Mouse (Mus musculus) MEL (cell line): Measurements from ENCODE around the gene Manba. TPM values are rescaled to one million over a fixed set of nuclear protein-coding genes. Genes with fewer than 3 reads are reported as not detected.

Experiments used
- DNase-seq: peaks from one replicate; pipeline ENCODE4 v3.0.0; 2011; ENCODE audit warnings: low read depth, low spot score
- H3K27ac ChIP-seq: 2 replicates; pipeline ENCODE4 v1.5.1; 2012; ENCODE audit warnings: low read depth, mild to moderate bottlenecking, control low read depth, low read length, moderate library complexity; ENCODE audit not compliant: control insufficient read depth
- H3K27me3 ChIP-seq, 2 experiments: fragments of 150-350 bp in 1 of 2; sonication (generic) in 1 of 2; 2 replicates each; pipeline ENCODE4 v1.6.1; 2012; ENCODE audit warnings: low read length in 2 of 2, mild to moderate bottlenecking in 2 of 2, improper control_type of control experiment in 1 of 2, moderate library complexity in 1 of 2; ENCODE audit not compliant: insufficient read depth in 2 of 2, control insufficient read depth in 1 of 2
- H3K36me3 ChIP-seq, 2 experiments: 2 replicates each; pipeline ENCODE4 v1.6.1; 2012 to 2014; ENCODE audit warnings: low read length in 2 of 2, improper control_type of control experiment in 1 of 2, inconsistent platforms in 1 of 2, mild to moderate bottlenecking in 1 of 2; ENCODE audit not compliant: insufficient read depth in 2 of 2, control insufficient read depth in 1 of 2
- H3K4me1 ChIP-seq, 2 experiments: fragments of 150-350 bp in 1 of 2; sonication (generic) in 1 of 2; 2 replicates each; pipeline ENCODE4 v1.6.1; 2012; ENCODE audit warnings: low read length in 2 of 2, improper control_type of control experiment in 1 of 2, mild to moderate bottlenecking in 1 of 2; ENCODE audit not compliant: insufficient read depth in 2 of 2, control insufficient read depth in 1 of 2
- H3K4me3 ChIP-seq, 2 experiments: fragments of 150-350 bp in 1 of 2; sonication (generic) in 1 of 2; 2 replicates each; pipeline ENCODE4 v1.5.1; 2012; ENCODE audit warnings: low read depth in 2 of 2, low read length in 2 of 2, mild to moderate bottlenecking in 2 of 2, moderate library complexity in 2 of 2, control low read depth in 1 of 2, improper control_type of control experiment in 1 of 2; ENCODE audit not compliant: control insufficient read depth in 1 of 2, insufficient read depth in 1 of 2
- H3K79me2 ChIP-seq: 2 replicates; pipeline ENCODE4 v1.6.1; 2012; ENCODE audit warnings: mild to moderate bottlenecking, low read length, moderate library complexity; ENCODE audit not compliant: control insufficient read depth, poor library complexity, insufficient read depth
- H3K9ac ChIP-seq: 2 replicates; pipeline ENCODE4 v1.6.1; 2012; ENCODE audit warnings: low read depth, mild to moderate bottlenecking, control low read depth, low read length, moderate library complexity; ENCODE audit not compliant: control insufficient read depth, poor library complexity, severe bottlenecking
- H3K9me3 ChIP-seq: fragments of 150-350 bp; sonication (generic); replicated peaks from 2 replicates; pipeline ENCODE4 v1.6.1; 2012; ENCODE audit warnings: mild to moderate bottlenecking, low read length, improper control_type of control experiment, moderate library complexity; ENCODE audit not compliant: insufficient read depth
- CHD1 ChIP-seq: IDR thresholded peaks from 2 replicates; pipeline ENCODE4 v1.6.1; 2012; ENCODE audit warnings: low read depth, mild to moderate bottlenecking, inconsistent platforms, low read length, improper control_type of control experiment
- CHD2 ChIP-seq: IDR thresholded peaks from 2 replicates; pipeline ENCODE4 v1.6.1; 2011; ENCODE audit warnings: low read length, improper control_type of control experiment
- CTCF ChIP-seq, 3 experiments: IDR thresholded peaks in 2 of 3; conservative IDR thresholded peaks in 1 of 3; 2 replicates each; pipeline ENCODE4 v1.5.1; 2011 to 2012; ENCODE audit warnings: low read length in 3 of 3, low read depth in 2 of 3, mild to moderate bottlenecking in 2 of 3, improper control_type of control experiment in 1 of 3, inconsistent platforms in 1 of 3, mixed read lengths in 1 of 3, moderate library complexity in 1 of 3; ENCODE audit not compliant: control insufficient read depth in 1 of 3, insufficient read depth in 1 of 3, poor library complexity in 1 of 3, severe bottlenecking in 1 of 3
- ETS1 ChIP-seq: IDR thresholded peaks from 2 replicates; pipeline ENCODE4 v1.6.1; 2012; ENCODE audit warnings: low read depth, mild to moderate bottlenecking, inconsistent platforms, low read length, improper control_type of control experiment, moderate library complexity
- GABPA ChIP-seq: IDR thresholded peaks from 2 replicates; pipeline ENCODE4 v1.6.1; 2012; ENCODE audit warnings: low read depth, mild to moderate bottlenecking, inconsistent platforms, low read length, improper control_type of control experiment, moderate library complexity
- GATA1 ChIP-seq: IDR thresholded peaks from 2 replicates; pipeline ENCODE4 v1.6.1; 2011; ENCODE audit warnings: low read depth, low read length, improper control_type of control experiment
- HCFC1 ChIP-seq: IDR thresholded peaks from 2 replicates; pipeline ENCODE4 v1.6.1; 2012; ENCODE audit warnings: low read depth, mild to moderate bottlenecking, inconsistent platforms, low read length, improper control_type of control experiment, moderate library complexity
- JUND ChIP-seq: IDR thresholded peaks from 2 replicates; pipeline ENCODE4 v1.6.1; 2011; ENCODE audit warnings: low read depth, mild to moderate bottlenecking, improper control_type of control experiment, low read length
- MAX ChIP-seq: IDR thresholded peaks from 2 replicates; pipeline ENCODE4 v1.6.1; 2011; ENCODE audit warnings: low read length, improper control_type of control experiment
- MAZ ChIP-seq: IDR thresholded peaks from 2 replicates; pipeline ENCODE4 v1.6.1; 2012; ENCODE audit warnings: low read depth, mild to moderate bottlenecking, inconsistent platforms, low read length, improper control_type of control experiment
- MEF2A ChIP-seq: IDR thresholded peaks from 2 replicates; pipeline ENCODE4 v1.6.1; 2014; ENCODE audit warnings: low read depth, mild to moderate bottlenecking, inconsistent platforms, low read length, improper control_type of control experiment; ENCODE audit not compliant: poor library complexity, insufficient replicate concordance, severe bottlenecking; ENCODE audit errors: extremely low read depth
- MXI1 ChIP-seq: IDR thresholded peaks from 2 replicates; pipeline ENCODE4 v1.6.1; 2011; ENCODE audit warnings: mild to moderate bottlenecking, low read depth, low read length, improper control_type of control experiment
- MYC ChIP-seq: IDR thresholded peaks from 2 replicates; pipeline ENCODE4 v1.6.1; 2011; ENCODE audit warnings: low read depth, mild to moderate bottlenecking, low read length, improper control_type of control experiment, moderate library complexity
- NELFE ChIP-seq: IDR thresholded peaks from 2 replicates; pipeline ENCODE4 v1.6.1; 2011; ENCODE audit warnings: low read depth, low read length, improper control_type of control experiment
- NRF1 ChIP-seq: IDR thresholded peaks from 2 replicates; pipeline ENCODE4 v1.6.1; 2014; ENCODE audit warnings: low read depth, mild to moderate bottlenecking, inconsistent platforms, low read length, improper control_type of control experiment, moderate library complexity; ENCODE audit not compliant: poor library complexity, insufficient read depth, severe bottlenecking
- POLR2A ChIP-seq, 2 experiments: IDR thresholded peaks; 2 replicates each; pipeline ENCODE4 v1.6.1; 2011 to 2012; ENCODE audit warnings: low read length in 2 of 2, mild to moderate bottlenecking in 2 of 2, control low read depth in 1 of 2, improper control_type of control experiment in 1 of 2, low read depth in 1 of 2, moderate library complexity in 1 of 2; ENCODE audit not compliant: control insufficient read depth in 1 of 2, insufficient read depth in 1 of 2, poor library complexity in 1 of 2
- POLR2AphosphoS5 ChIP-seq: IDR thresholded peaks from 2 replicates; pipeline ENCODE4 v1.6.1; 2012; ENCODE audit warnings: low read depth, borderline replicate concordance, mild to moderate bottlenecking, inconsistent platforms, low read length, moderate library complexity, mixed read lengths
- RAD21 ChIP-seq: IDR thresholded peaks from 2 replicates; pipeline ENCODE4 v1.6.1; 2011; ENCODE audit warnings: mild to moderate bottlenecking, low read depth, low read length, improper control_type of control experiment
- TAL1 ChIP-seq: IDR thresholded peaks from 2 replicates; pipeline ENCODE4 v1.6.1; 2012; ENCODE audit warnings: mild to moderate bottlenecking, inconsistent platforms, low read length, moderate library complexity, mixed read lengths
- TBP ChIP-seq: IDR thresholded peaks from 2 replicates; pipeline ENCODE4 v1.8.0; 2011; ENCODE audit warnings: low read depth, low read length, improper control_type of control experiment
- TCF12 ChIP-seq: IDR thresholded peaks from 2 replicates; pipeline ENCODE4 v1.6.1; 2014; ENCODE audit warnings: low read depth, mild to moderate bottlenecking, inconsistent platforms, low read length, improper control_type of control experiment, moderate library complexity
- ZMIZ1 ChIP-seq: IDR thresholded peaks from 2 replicates; pipeline ENCODE4 v1.6.1; 2012; ENCODE audit warnings: low read depth, mild to moderate bottlenecking, inconsistent platforms, low read length, improper control_type of control experiment, moderate library complexity
- ZNF384 ChIP-seq: IDR thresholded peaks from 2 replicates; pipeline ENCODE4 v1.6.1; 2012; ENCODE audit warnings: low read depth, mild to moderate bottlenecking, inconsistent platforms, low read length, improper control_type of control experiment
- polyA plus RNA-seq, 2 experiments: library from polyadenylated mRNA; stranded (reverse) in 1 of 2; unstranded in 1 of 2; fragments of >175 nt in 1 of 2; fragments of >200 nt in 1 of 2; gene quantifications; 2 replicates each; pipeline versions ENCODE4 v1.2.1 to v1.2.4; 2012; ENCODE audit warnings: low replicate concordance in 2 of 2, low read depth in 1 of 2; ENCODE audit not compliant: insufficient read length in 2 of 2, insufficient read depth in 1 of 2, missing spikeins in 1 of 2
- total RNA-seq: library from RNA; depleted of rRNA; stranded (reverse); fragments of 300-350 nt; gene quantifications from 2 replicates; pipeline ENCODE4 v1.2.3, GENCODE M21; 2012

Gene Manba
- total and polyA plus RNA-seq, 3 experiments: 8.1 to 10.6 TPM; not detected in 1

DNA sequence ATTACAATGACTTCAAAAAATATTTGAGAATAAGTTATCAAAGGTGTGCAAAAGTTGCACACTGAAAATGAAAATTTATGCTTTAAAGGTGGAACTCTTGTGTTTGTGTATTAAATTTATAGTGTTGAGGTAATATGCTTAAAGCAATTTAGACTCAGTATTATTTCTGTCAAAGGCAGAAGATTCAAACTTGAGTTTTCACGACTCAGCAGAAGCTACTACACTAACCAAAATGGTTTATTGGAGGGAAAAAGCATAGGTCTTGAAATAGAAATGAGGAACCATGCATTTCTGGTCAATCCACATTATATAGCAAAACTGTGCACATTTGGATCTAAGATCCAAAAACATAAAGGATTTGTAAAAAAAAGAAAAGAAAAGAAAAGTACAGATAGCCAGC lies 14.6 kb upstream of the Manba start:
- H3K4me3 ChIP-seq: no peak overlapping the region
- H3K4me1 ChIP-seq: 0 out of 4 replicates have a peak, but pooled peaks cover 0 to 2% of the 10 kb centered on the region in 2 experiments
- H3K27me3 ChIP-seq: no peaks in the 10 kb centered on the region
- H3K9me3 ChIP-seq: no peaks in the 10 kb centered on the region
- no peak overlapping the region for H3K27ac ChIP-seq
- TF ChIP-seq ETS1: no peak
- TF ChIP-seq CHD1: no peak
- no peak for TF ChIP-seq NELFE
- no peak for TF ChIP-seq JUND
- H3K9ac ChIP-seq: no peak overlapping the region
- no peaks in the 10 kb centered on the region for H3K79me2 ChIP-seq
- peaks cover 0 to 18% of the 10 kb centered on the region in 2 experiments; a peak in 3 of 4 replicates for H3K36me3 ChIP-seq
- no peak for DNase-seq

DNA sequence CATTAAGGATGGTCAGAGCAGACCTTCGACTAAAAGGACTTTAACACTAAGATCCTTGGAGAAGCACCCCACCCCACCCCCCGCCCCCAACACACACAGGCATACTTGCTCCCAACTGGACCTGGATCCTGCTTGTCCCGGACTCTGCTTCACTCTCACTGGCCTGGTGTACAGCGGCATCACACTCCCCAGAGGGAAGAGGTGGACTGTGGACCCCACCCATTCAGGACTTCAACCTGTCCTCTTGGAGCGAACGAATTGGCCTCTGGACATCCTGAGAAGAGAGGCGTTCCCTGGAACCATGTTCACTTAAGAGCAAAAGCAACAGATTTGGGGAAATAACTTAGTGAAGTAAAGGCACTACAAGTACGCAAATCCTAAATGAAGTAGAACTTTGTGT lies 10.4 kb upstream of the Manba start:
- Histone ChIP-seq H3K4me1 (no peaks in the 10 kb centered on the region), H3K4me3 (no peak overlapping the region), H3K9ac (no peak overlapping the region), H3K27me3 (no peaks in the 10 kb centered on the region), H3K79me2 (no peaks in the 10 kb centered on the region), H3K27ac (no peak overlapping the region)
- TF ChIP-seq CTCF (IDR thresholded peaks at IDR 0.05 in 2 of 3, conservative IDR thresholded peaks at IDR 0.05 in 1 of 3; ENCODE audit: control insufficient read depth in 1 of 3, insufficient read depth in 1 of 3, low read depth in 2 of 3, low read length in 3 of 3, poor library complexity in 1 of 3, severe bottlenecking in 1 of 3) (no peak), ETS1 (no peak), POLR2AphosphoS5 (no peak), NELFE (no peak)
- TF ChIP-seq, all 39 proteins: peak for 0
- DNase-seq: no peak
- Histone ChIP-seq H3K36me3 (peaks cover 0 to 3% of the 10 kb centered on the region in 2 experiments; a peak in 1 of 4 replicates), H3K9me3 (no peaks in the 10 kb centered on the region)

DNA sequence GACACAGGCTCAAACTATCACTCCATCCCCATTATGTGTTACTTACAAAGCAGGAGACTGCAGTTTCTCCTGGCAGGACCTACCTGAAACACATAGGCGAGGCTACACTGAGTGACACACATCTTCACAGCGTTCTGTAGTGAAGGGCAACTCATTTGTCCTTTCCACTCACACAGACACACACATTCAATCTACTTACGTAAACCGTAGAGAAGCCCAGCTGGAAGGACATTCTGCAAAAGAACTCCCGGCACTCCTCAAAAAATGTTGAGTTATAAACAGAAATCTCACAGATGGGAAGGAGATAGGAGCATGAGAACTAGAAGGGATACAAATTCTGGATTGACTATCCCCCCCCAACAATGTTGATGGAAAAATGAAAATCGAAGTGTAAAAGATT lies 9.1 kb upstream of the Manba start:
- no peak for DNase-seq
- H3K9ac ChIP-seq: no peak overlapping the region
- H3K9me3 ChIP-seq: no peaks in the 10 kb centered on the region
- H3K4me3 ChIP-seq: no peak overlapping the region
- no peaks in the 10 kb centered on the region for H3K36me3 ChIP-seq
- TF ChIP-seq GABPA: no peak
- TF ChIP-seq TCF12: no peak
- TF ChIP-seq CHD2: no peak
- no peak for TF ChIP-seq ZNF384
- TF ChIP-seq MAX: no peak
- TF ChIP-seq TBP: no peak
- TF ChIP-seq POLR2A (IDR thresholded peaks at IDR 0.05; ENCODE audit: control insufficient read depth in 1 of 2, insufficient read depth in 1 of 2, low read depth in 1 of 2, low read length in 2 of 2, poor library complexity in 1 of 2): no peak
- no peak for TF ChIP-seq GATA1
- no peak for TF ChIP-seq MEF2A
- no peak for TF ChIP-seq TAL1
- no peak for TF ChIP-seq MAZ
- no peak for TF ChIP-seq HCFC1
- TF ChIP-seq NELFE: no peak
- no peak for TF ChIP-seq MXI1
- no peak for TF ChIP-seq POLR2AphosphoS5
- no peak for TF ChIP-seq RAD21
- TF ChIP-seq ZMIZ1: no peak
- no peak for TF ChIP-seq MYC
- TF ChIP-seq NRF1: no peak
- no peaks in the 10 kb centered on the region for H3K27me3 ChIP-seq
- no peaks in the 10 kb centered on the region for H3K4me1 ChIP-seq
- H3K79me2 ChIP-seq: no peaks in the 10 kb centered on the region
- no peak overlapping the region for H3K27ac ChIP-seq
